Mouse (Mus musculus) layer of hippocampus, adult 8-10 months (tissue): ENCODE results near the gene Obscn. TPM values are rescaled to one million over a fixed set of nuclear protein-coding genes. Genes with fewer than 3 reads are reported as not detected.
A peak's percentile ranks its signal among the peaks of the same experiment; 100 is the strongest.

Experiments used
- DNase-seq, 2 experiments: peaks; one replicate each; pipeline ENCODE4 v3.0.0; 2022; ENCODE audit warnings: low spot score in 2 of 2
- total RNA-seq, 4 experiments: library from RNA; stranded (reverse); gene quantifications; 2 replicates each; pipeline ENCODE4 v1.2.4; 2022

The Obscn gene
- 1 to 10 TPM; 1.2 to 1.9 (median 1.5) TPM for total RNA-seq

DNA sequence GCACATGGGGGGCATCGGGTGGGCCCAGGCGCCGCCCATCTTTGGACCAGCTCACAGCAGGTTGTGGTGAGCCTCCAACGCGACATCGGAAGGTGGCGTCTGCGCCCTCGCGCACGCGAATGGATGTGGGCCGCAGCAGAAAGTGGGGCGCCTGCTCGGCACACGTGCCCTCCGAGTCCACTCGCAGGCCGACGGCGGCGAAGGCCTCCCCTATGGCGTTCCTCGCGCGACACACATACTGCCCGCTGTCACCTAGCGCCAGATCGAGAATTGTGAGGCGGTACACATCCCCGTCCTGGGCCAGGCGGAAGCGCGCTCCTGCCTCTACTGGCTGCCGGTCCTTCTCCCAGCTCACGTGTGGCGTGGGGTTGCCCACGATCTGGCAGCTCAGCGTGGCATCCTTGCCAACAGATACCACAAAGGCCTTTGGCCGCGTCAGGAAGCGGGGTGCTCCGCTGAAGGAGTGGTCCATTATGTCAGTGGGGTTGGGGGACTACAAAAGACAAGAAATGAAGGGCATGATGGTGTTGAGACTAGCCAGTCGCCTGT, at the start of gene Obscn:
Gene Obscn (minus strand): TSS at position 499 of the 549 bp plus-strand sequence.
- no peak for DNase-seq

DNA sequence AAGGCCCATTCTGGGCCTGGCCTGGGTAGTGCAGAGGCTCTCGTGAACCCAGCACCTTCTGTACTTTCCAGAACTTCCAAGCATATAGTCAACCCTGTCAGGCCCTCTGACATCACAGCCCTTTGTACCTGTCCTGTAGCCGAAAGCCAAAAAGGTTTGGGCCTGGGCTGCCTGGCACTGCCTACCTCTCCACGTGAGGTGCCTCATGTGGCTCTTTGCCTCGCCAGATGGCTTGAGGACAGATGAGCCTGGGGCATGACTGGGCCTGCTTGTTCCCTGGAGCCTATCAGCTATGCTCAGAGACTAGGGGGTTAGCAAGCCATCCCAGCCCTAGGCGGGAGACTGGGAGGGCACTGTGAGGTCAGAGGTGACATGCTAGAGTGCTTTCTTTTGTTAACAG, 49.3 kb upstream of the Obscn start:
- no peak for DNase-seq

DNA sequence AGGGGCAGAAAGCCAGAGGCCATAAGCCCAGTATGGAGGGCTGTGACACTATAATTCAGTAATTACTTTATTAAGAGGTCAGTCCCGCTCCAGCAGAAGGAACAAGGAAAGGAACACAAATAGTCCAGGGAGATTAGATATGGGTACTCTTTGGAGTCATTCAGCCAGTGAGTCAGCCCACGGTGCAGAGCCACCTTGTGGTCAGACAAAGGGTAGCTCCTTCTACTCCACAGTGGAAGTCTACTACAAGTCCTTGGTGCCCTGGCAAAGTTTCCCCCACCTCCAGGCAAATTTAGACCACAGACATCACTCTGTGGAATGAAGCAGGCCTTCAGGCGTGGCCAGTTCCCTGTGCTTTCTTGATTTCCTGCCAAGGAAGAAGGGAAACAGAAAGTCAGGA, 47.6 kb upstream of the Obscn start:
- peak; percentile 38 to 63 for DNase-seq

DNA sequence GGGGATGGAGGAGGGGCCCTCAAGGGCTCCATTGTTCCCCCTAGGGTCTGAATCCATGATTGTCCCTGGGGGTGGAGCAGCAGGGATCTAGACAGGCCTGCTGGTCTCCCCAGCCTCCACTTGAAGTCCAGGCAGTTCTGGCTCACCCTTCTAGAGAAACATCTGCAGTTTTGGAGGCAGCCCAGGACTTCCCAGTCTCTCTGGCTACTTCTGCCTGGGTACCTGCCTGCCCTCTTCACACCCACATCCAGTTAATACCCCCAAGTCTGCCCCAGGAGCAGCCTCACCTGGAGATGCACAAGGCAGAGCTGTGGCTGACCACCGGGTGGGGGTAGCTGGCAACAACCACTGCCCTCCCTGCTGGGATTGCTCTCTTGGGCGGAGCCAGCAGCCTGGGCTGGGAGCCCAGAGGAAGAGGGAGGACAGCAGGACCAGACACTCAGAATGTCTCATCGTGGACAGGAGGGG, 46.7 kb upstream of the Obscn start, which contains the start of gene Gjc2:
Gene Gjc2 (minus strand): TSS at position 350 of the 468 bp plus-strand sequence.
- DNase-seq: peak; percentile 49 to 64

DNA sequence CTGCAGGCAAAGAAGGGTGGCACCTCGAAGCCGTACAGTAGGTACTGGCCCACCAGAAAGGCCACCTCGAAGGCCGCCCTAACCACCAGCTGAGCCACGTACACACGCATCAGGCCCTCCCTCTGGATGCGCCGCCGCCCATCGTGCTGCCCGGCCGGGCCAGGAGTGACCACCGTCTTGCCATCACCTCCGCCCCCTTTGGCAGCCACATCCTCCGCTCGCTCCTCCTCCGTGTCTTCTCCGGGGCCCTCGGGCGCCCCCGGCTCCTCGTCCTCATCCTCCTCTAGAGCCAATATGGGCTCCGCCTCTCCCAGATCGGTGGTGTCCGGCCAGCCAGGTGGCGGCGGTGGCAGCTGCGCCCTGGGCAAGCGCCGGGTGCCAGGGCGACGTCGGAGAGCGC, 40.7 kb upstream of the Obscn start:
- no peak for DNase-seq

DNA sequence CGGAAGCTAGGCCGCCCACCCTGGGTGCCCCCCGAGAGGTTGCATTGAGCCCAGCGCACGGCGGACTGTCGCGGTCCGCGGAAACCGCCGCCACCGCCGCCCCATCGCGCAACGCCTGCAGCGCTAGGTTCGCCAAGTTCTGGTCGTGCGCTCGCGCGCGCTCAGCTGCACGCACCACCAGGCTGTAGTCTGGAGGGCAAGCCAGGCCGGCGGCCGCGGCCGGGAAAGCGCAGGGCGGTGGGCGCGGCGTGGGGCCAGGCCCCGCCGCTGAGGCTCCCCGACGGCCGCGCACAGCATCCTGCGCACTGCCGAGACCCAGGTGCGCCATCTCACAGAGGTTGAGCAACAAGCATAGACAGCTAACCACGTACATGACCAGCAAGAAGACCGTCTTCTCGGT, 40.3 kb upstream of the Obscn start:
- no peak for DNase-seq

DNA sequence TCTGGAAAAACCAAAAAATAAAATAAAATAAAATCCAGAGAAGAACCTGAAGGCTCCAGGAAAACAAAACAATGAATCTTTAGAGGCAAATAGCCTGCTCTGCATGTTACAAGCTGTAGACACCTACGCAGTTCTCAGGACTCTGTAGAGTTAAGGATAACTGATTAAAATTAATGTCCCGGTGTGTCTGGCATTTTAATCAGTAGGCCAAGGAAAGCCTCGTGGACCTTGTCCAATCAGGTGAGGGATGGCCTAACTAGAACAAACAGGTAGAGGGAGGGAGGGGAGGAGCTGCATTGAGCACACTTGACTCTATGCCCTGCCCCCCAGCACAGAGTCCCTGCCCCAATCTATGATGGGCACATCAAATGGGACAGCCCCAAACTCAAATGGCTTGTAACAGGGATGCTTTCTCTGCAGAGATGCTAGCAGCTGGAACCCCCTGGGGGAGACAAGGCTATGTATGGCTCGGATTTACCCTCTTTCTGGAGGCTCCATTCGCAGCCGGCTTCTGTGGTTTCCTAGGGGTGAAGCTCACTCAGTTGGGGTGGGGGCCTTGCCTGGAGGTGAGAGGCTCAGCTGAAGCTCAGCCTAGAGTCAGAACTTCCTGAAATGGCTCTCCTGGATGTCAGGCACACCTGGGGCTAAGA, 38.1 kb upstream of the Obscn start:
- no peak for DNase-seq

DNA sequence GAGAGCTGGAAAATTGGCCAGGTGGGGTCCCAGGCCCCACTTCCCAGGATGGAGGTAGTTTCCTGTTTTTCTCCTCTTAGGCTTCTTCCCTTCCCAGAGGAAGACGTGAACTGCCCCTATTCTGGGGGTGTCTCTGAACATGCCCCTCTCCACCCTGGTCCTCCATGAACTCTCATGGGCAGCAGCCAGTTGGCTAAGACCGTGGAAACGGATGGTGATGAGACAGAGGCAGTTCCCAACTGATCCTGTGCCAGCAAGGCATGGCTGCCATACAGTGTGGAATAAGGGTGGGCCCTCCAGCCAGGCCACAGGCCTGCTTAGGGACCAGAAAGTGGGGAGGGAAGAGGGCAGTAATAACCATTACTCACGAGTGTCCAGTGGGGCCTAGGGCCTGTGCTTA, 34.3 kb upstream of the Obscn start:
- DNase-seq: no peak

DNA sequence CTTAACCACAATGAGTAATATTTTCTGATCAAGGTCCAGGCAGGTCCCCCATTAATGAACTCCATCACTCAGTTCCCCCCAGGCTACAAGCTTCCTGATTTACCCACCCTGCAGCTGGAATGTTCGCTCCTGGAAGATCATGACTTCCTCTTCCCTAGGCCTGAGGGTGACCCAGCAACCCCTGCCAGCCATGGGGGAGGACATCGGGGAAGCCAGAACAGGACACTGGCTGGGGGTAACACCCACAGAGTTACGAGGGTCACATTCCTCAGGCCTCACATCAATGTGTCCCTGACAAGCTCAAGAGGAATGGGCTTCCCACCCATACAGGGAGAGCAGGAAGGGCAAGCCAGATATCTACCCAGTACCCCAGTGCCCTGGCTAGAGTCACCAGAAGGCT, 33.6 kb upstream of the Obscn start:
- DNase-seq: no peak

DNA sequence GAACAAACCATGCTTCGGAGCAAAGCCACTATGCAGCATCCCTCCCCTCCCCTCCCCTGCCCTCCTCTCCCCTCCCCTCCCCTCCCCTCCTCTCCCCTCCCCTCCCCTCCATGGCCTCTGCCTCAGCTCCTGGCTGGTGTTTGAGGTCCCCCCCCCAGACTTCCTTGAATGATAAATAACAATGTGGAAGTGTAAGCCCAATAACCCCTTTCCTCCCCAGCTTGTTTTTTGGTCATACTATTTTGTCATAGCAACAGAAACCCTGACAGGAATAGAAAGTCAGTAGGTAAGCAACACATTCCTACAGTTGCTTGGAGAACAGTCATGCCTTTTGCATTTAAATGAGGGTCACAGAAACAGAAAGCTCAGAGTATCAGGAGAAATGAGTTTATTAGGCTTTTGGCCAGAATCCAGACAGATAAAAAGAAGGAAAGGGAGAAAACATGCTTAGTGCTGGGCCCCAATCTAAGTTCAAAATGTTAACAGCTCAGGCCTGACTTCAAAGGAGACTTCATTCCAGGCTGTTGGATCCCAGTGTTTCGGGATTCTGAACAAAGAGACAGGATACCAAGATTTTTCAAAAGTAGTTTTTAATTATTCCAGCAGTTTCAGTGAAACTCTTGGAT, 29.5 kb upstream of the Obscn start:
- DNase-seq: no peak

DNA sequence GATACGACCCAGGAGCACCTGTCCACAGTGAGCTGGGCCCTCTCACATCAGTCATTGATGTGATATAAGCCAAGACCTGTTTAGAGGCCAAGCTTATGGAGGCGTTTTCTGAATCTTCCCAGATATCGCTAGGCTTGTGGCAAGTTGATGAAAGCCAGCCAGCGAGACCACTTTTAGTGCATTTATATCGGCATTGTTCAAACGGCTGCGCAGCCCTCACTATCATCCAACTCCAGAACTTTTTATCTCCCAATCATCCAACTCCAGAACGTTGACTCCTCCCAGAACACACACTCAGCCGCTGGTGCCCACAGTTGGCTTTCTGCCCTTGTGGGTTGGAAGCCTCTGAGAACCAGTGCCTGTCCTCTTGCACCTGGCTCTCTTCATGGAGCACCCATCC, 28.2 kb upstream of the Obscn start:
- no peak for DNase-seq

DNA sequence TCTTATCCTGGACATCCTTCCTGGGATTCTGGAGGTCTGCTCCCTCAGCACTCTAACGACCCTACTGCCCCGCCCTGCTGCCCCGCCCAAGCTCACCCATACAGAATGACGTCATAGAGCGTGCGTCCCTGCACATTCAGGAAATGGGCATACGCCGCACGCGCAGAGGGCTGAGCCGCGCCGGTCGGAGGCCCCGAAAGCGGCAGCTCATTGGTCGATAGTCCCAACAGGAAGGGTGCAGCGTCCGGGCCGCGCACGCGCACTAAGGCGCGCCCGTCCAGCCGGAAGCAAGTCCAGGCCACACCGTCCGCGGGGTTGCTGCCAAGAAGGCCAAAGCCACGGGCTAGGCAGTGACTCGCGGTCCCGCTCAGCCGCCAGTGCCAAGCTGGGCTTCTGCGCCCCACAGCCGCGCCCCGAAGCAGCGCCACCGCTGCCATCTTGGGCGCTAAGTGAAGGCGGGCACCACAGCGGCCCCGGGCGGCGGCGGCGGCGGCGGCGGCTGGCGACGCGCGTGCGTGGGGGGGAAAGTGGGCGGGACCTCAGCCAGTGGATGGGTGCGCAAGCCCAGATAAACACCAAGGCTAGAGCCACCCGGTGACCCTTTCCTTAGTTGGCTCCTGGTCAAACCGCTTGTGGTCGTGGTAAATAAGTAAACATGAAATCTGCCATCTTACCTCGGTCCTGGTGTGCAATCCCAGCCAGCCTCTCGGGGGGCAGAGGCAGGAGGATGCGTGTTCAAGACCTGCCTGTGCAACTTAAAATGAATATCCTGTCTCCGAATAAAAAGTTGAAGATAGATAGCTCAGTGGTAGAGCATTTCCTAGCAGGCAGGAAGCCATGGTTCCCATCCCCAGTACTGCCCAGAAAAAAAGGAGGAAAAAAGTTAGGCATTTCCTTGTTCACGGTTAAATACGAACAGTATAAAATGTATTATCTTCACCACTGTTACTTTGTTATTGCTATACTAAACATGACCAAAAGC, 27.3 kb upstream of the Obscn start, which contains the start of gene Iba57:
Gene Iba57 (minus strand): TSS at position 485 of the 982 bp plus-strand sequence.
- DNase-seq: peak; percentile 99

DNA sequence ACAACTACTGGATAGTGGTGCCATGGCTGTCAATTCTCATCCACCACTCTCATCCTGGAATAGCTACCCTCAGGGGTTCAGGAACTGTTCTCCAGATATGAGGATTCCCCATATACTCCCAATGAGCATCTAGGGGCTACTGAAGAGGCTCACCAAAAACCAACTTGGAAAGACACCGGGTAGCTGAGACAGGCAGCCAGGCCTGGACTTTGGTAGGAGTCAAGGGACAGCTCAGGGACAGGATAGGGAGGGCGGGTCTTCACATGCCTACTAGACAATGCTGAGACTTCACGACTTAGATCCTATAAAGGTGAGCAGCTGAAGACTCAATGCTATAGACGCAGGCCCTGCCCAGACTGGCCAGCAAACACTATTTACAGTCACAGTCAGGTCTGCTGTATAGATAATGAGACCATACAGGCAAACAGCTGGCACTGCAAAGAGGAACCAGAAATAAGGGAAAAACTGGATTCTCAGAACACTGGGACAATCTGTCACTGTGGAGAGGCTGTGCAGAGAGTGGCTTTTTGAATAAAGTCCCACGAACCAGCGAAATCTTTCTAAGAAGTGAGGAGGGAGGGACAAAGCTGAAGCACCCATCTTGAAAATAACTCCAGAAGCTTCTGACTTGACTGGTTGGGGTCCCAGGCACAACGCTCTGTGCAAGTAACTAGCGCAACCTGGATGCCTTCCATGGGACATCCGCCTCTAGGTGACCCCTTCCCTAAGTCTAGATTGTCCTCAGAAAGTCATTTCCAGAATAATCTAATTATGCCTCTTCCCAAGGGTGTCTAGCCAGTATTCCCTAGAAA, 26.4 kb upstream of the Obscn start:
- DNase-seq: no peak

DNA sequence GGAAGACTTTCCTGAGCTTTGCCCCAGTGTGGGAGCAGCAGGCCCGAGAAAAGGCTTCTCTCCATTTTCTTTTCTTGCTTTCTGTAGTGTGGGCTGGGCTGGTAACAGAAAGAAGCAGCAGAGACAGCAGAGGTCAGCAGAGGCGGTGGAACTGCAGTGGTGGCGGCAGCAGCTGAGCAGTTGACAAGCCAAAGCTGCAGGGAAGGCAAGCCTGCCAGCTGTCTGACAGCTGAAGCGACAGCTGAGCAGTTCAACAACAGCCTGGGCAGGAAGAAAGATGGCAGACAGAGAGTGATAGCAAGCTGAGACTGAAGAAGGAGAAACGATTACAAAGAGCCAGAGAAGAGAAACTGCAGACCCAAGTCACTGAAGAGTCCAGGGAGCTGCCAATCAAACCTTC, 25.2 kb upstream of the Obscn start:
- no peak for DNase-seq

DNA sequence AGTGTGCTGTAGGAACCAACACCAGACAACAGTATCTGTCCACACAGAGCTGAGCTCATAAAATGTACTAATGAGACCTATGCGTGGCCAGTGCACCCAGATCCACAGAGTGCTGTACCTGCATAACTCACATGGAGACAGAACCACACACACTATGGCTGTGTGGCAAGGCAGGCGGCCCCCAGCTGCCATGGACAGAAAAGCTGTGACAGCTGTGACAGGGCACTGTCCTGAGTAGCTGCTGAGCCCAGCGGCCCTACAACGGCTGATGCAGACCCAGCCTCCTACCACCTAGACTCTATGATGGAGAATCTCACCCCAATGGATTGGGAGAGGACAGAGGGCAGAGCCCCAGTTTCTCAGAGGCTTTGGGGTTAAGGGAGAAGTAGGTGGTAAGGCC, 23.4 kb upstream of the Obscn start:
- DNase-seq: no peak

DNA sequence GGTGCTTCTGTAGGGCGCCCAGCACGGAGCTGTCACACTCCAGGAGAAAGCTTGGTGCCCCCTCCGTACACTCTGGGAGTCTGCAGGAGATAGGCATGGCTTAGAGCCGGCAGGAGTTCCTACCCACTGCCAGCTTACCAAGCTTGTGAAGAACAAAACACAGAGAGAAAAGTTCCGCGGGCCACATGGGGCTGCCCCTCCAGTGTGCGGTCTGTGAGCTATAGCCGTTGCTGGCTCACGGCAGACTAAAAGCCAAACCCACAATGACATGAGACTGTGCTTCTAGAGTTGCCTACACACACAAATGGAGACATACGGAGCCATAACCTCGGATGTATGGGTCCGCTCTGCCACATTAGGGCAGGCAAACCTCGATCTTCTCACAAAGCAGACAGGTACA, 22.9 kb upstream of the Obscn start:
- no peak for DNase-seq

DNA sequence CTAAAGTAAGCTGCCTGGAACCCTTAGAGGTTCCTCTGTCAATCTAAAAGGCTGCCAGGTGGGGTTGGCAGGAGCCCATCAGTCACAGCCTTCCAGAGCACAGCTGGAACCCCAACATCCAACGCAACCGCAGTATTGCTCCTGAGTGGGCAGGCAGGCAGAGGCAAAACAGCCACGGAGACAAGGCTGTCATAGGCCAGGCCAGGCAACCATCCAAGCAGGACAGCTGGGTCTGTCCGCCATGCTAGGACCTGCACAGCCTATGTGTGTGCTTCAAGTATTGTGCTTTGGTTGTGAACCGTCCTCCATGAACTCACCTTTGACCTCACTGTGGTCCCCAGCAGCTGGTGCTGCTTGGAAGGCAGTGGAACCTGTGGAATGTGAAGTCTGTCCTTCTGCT, 19.7 kb upstream of the Obscn start:
- no peak for DNase-seq

DNA sequence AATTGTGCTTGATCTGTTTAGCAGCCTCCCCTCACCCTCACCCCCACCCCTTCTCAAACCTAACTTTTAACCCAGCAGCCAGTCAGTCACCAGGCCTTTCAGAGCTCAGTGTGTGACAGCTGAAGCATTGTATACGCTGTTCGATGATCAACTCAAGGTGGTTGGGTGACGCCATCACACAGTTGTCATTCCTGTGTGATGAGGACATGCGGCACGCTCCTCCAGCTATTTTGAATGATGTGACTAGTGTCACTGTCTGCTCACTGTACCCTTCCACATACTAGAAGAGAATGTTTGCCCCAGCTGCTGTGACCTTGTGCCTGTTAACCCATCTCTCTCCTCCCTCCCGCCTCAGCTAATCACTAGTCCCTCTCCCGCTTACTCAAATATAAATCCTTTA, 18.0 kb upstream of the Obscn start:
- no peak for DNase-seq

DNA sequence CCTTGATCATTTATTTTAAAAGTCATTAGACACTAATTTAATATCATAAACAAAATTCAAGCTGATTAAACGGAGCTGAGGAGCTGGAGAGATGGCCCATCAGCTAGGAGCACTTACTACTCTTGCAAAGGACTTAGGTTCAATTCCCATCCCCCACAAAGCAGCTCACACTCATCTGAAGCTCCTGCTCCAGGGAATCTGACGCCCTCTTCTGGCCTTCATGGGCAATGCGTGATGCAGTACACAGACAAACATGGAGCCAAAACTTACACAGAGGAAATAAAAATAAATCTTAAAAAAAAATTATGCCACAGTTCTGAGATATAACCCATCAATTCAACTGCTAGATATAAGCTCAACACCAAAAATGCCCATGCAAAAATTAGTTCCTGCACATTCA, 15.5 kb upstream of the Obscn start:
- no peak for DNase-seq

DNA sequence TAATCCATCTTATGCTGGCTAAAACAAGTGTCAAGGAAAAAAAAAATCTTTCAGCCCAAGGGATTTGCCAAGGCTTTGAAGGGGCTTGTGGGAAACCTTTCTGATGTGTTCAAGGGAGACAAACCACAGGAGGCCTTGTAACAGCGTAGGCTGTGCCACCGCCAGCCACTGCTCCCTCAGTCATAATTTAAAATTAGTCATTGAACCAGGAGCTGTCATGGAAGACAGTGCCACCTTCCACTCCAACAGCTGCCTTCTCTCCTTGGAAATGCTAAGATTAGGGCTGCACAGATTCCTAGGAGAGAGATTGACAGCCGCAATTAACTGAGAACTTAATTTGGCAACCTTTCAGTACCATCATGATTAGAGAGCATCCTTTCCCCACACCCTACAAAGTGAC, 13.1 kb upstream of the Obscn start:
- no peak for DNase-seq

DNA sequence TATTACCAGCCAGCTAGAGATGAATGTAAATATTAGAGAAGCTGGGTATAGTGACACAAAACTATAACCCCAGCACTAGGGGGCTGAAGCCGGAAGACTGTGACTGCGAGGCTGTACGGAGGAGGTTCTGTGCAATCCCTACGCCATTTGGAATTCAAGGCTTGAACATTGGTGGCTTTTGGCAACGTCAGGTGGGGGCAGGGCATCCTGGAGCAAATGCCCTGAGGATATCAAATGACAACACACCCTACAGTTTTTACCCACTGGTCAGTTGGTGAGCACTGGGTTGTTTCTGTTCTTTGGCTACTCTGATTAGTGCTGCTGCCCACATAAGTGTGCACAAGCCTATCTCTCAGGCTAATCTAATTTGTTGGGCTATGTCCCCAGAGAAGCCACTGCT, 6.8 kb upstream of the Obscn start:
- DNase-seq: no peak
